Mouse (Mus musculus) heart, postnatal 0 days (tissue): Measurements from ENCODE around the gene Tedc1.

Experiments used
- CTCF ChIP-seq: IDR thresholded peaks from 2 replicates; pipeline ENCODE4 v1.5.1; 2016; ENCODE audit warnings: antibody characterized with exemption, control low read depth, low read depth
- EP300 ChIP-seq: IDR thresholded peaks from 2 replicates; pipeline ENCODE4 v1.6.1; 2016; ENCODE audit warnings: antibody characterized with exemption, low read depth

DNA sequence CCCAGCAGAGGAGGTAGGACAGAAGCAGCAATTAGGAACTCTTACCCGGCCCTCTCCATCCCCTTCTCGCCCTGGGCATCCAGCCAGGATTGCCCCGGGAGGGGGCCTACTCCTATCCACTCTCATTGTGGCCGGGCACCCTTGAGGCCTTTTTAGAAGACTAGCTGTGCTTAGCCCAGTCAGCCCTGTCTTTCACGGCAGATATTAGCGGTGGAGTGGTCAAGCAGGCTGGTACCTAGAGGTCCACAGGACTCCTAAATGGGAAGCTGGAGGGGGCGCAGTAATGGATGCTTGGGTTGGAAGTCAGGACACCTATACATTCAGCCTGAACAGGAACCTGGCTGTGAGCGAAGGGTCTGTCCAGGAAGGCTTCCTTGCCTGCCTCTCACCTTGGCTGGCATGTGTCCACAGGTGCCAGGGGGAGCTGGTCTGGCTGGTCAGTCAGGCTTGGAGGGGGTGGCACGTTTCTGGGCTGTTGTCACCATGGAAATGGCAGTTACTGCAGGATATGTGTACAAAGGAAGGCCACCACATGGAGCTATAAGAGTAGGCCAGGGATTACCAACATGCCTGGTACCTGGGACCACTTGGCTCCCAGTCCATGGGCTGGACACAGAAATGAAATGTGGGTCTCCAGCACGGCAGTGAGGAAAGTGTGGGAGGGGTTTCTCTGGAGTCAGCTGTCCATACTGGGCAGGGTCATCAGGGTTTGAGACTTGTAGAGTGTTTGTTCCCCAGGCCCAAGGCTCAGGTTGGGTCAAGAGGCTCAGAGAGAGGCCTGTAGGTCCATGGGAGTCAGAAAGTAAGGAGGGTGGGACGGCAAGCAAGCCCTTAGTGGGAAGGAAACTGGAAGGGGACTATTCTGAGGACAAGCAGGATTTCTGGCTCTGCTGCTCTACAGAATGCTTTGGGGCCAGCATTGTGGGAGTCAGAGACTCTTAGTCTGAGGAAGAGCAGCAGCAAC lies 17.0 kb upstream of the Tedc1 start:
- no peak for TF ChIP-seq CTCF
- TF ChIP-seq EP300, result no peak
